Mouse (Mus musculus): ENCODE data around the gene Slc36a3. TPM values are rescaled to one million over a fixed set of nuclear protein-coding genes. Genes with fewer than 3 reads are reported as not detected.
A peak's percentile ranks its signal among the peaks of the same experiment; 100 is the strongest.
"Not testable (repeated sequence)": the region's sequence is repeated elsewhere in the genome, so short reads cannot be mapped to it uniquely, and the experiment has no call there.

Gene Slc36a3
- polyA plus RNA-seq, 1 experiment from 2014 or later, result not detected

DNA sequence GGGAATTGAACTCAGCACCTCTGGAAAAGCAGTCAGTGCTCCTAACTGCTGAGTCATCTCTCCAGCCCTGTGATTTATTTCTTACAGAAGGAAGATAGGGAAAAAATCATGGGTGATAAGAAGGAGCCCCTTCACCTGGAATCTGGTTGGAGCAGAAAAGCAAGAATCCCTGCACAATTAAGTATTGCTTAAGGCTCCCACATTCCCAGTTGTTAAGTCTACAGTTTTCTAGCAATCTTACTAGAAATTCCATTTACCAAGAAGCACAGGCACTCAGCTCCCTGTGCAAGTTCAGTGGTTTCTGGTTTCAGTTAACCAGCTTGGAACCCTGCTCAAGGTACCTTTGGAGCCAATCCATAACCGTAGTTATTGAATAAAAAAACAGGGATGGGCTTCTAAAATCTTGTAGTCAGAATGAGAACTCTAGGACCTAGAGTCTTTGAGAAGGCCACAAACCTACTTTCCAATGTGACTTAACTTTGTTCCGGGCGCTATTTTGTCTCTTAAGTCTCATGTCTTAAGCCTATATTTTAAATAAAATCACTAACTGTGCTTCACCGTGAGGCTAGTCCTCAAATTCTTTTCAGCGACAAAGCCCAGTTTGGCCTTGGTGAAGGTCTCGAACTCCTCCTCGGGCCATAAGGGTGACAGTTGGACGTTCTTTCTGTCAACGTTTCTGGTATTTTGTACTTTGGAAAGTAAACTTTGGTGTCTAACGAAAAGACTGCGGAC lies 54.6 kb downstream of the Slc36a3 start:
- no peaks in the 10 kb centered on the region for H3K9me3 ChIP-seq (replicated peaks; ENCODE audit: control insufficient read depth, low read length)
- no peaks in the 10 kb centered on the region for H3K36me3 ChIP-seq (ENCODE audit: control insufficient read depth, insufficient read depth)
- H3K27me3 ChIP-seq (ENCODE audit: control insufficient read depth, insufficient read depth, low read length), result no peaks in the 10 kb centered on the region
- H3K4me3 ChIP-seq (ENCODE audit: low read length), result peak overlapping the region; percentile 66
- H3K4me1 ChIP-seq (ENCODE audit: control insufficient read depth, insufficient read depth, low read length), result peaks cover 13% of the 10 kb centered on the region
- no peak for ATAC-seq (replicated peaks; ENCODE audit: extremely low read depth, insufficient read depth, low FRiP score)
- peak overlapping the region; percentile 81 for H3K27ac ChIP-seq (ENCODE audit: low read length)
- peak overlapping the region; percentile 63 for H3K9ac ChIP-seq (ENCODE audit: low read length)
- 28% methylated on average over 11 of the region's 11 CpGs for WGBS
- H3K4me2 ChIP-seq (ENCODE audit: low read depth, low read length), result peak overlapping the region; percentile 78

DNA sequence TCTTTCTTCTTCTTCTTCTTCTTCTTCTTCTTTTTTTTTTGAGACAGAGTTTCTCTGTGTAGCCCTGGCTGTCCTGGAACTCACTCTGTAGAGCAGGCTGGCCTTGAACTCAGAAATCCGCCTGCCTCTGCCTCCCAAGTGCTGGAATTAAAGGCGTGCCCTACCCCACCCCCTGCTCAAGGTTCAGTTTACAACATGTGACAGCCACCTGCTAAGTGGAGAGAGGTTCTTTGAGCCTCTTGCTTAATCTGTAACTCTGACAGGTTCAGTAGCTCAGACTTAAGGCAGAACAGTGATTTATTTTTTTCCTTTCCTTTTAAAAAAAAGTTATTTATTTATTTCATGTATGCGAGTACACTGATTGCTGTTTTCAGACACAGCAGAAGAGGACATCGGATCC lies 55.2 kb downstream of the Slc36a3 start:
- H3K4me2 ChIP-seq (ENCODE audit: low read depth, low read length); ATAC-seq (replicated peaks; ENCODE audit: extremely low read depth, insufficient read depth, low FRiP score); H3K27me3 ChIP-seq (ENCODE audit: control insufficient read depth, insufficient read depth, low read length); H3K9me3 ChIP-seq (replicated peaks; ENCODE audit: control insufficient read depth, low read length); H3K36me3 ChIP-seq (ENCODE audit: control insufficient read depth, insufficient read depth); H3K4me3 ChIP-seq (ENCODE audit: low read length); H3K27ac ChIP-seq (ENCODE audit: low read length); H3K9ac ChIP-seq (ENCODE audit: low read length): not testable (repeated sequence)
- WGBS, result 79% methylated on average over 4 of the region's 4 CpGs
- H3K4me1 ChIP-seq (ENCODE audit: control insufficient read depth, insufficient read depth, low read length), result peaks cover 13% of the 10 kb centered on the region

DNA sequence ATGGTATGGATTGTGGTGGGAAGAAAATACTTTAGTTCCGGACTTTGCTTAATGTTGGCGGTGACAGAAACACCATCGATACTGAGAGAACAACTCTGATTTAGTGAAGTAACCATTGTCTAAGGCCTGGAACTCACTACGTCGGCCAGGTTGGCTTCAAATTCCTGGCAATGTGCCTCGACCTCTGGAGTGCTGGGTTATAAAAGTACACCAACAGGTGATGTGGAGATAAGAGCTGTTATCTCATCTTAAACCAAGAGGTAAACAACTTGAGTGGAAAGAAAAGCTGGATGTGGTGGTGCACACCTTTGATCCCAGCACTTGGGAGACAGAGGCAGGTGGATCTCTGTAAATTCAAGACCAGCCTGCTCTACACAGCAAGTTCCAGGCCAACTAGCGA lies 58.4 kb downstream of the Slc36a3 start:
- H3K4me2 ChIP-seq (ENCODE audit: low read depth, low read length), result no peak overlapping the region
- no peak overlapping the region for H3K27ac ChIP-seq (ENCODE audit: low read length)
- no peaks in the 10 kb centered on the region for H3K9me3 ChIP-seq (replicated peaks; ENCODE audit: control insufficient read depth, low read length)
- H3K27me3 ChIP-seq (ENCODE audit: control insufficient read depth, insufficient read depth, low read length), result no peaks in the 10 kb centered on the region
- H3K36me3 ChIP-seq (ENCODE audit: control insufficient read depth, insufficient read depth), result no peaks in the 10 kb centered on the region
- no peak for ATAC-seq (replicated peaks; ENCODE audit: extremely low read depth, insufficient read depth, low FRiP score)
- no peak overlapping the region for H3K4me3 ChIP-seq (ENCODE audit: low read length)
- no peak overlapping the region for H3K9ac ChIP-seq (ENCODE audit: low read length)
- 83% methylated on average over 7 of the region's 7 CpGs for WGBS
- H3K4me1 ChIP-seq (ENCODE audit: control insufficient read depth, insufficient read depth, low read length), result peaks cover 5% of the 10 kb centered on the region; the same call in 1 of the 2 replicates

DNA sequence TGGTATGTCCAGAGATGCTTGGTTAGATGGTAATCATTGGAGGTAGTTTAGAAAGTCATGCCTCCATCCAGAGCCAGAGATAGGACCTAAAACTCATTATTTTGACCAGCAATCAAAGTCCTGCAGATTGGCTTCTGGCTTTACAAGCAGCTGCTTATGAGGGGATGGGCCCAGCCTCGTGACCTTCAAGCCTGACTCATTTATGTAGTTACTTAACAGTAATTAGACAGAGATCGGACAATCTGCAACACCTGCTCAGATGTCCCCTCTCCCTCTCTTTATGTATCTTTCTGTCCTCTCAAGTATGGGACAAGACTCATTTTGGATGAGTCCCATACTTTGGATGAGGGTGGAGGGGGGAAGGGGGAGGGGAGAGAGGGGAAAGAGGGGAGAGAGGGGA lies 61.6 kb downstream of the Slc36a3 start:
- H3K27ac ChIP-seq (ENCODE audit: low read length), result no peak overlapping the region
- WGBS, result 84% methylated on average over 2 of the region's 2 CpGs
- ATAC-seq (replicated peaks; ENCODE audit: extremely low read depth, insufficient read depth, low FRiP score), result no peak

DNA sequence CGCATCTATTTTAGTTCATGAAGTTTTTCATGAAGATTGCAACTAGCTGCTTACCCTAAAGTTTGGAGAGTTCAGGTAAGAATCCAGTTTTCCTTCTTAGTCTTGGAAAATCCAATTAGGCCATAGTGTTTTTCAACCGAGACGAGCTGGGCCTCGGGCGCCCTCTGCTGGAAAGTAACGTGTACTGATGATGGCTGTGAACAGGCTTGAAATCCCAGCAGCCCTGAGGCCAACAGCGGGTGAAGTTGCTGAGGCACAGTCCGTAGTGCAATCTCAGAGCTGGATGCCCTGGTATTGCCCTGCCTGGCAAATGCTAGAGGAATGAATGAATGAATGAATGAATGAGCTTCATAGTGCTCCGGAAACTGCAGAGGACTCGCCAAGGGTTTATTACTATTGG lies 64.5 kb downstream of the Slc36a3 start:
- no peak overlapping the region for H3K9ac ChIP-seq (ENCODE audit: low read length)
- no peak for ATAC-seq (replicated peaks; ENCODE audit: extremely low read depth, insufficient read depth, low FRiP score)

More for the DNA sequence above, 61.6 kb downstream of the Slc36a3 start:
- H3K36me3 ChIP-seq (ENCODE audit: control insufficient read depth, insufficient read depth), result no peaks in the 10 kb centered on the region
- no peaks in the 10 kb centered on the region for H3K27me3 ChIP-seq (ENCODE audit: control insufficient read depth, insufficient read depth, low read length)
- no peak overlapping the region for H3K9ac ChIP-seq (ENCODE audit: low read length)
- H3K4me3 ChIP-seq (ENCODE audit: low read length), result no peak overlapping the region
- no peak overlapping the region for H3K4me2 ChIP-seq (ENCODE audit: low read depth, low read length)
- H3K4me1 ChIP-seq (ENCODE audit: control insufficient read depth, insufficient read depth, low read length), result peaks cover 7% of the 10 kb centered on the region
- H3K9me3 ChIP-seq (replicated peaks; ENCODE audit: control insufficient read depth, low read length), result no peaks in the 10 kb centered on the region

DNA sequence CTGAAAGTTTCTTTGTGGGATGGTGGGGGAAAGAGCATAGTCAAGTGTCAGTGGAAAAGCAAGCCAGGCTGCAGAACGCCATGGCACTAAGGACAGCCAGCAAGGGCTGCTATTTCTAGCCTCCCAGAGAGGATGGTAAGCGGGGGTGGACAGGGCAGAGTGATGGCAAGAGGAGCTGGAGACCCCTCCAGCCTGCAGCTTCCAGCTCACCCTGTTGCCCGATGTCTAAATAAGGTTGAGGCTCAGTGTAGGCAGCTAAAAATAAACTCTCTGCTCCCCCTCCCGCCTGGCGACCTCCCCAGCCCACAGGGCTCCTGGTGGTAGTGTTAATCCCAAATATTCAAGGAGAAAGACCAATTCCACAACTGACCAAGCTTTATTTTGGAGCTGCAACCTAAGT lies 66.1 kb downstream of the Slc36a3 start:
- peaks cover 16% of the 10 kb centered on the region for H3K4me1 ChIP-seq (ENCODE audit: control insufficient read depth, insufficient read depth, low read length)
- 17% methylated on average over 5 of the region's 5 CpGs for WGBS
- H3K27ac ChIP-seq (ENCODE audit: low read length), result peak overlapping the region; percentile 96
- H3K4me3 ChIP-seq (ENCODE audit: low read length), result no peak overlapping the region
- no peaks in the 10 kb centered on the region; the same call in 1 of the 2 replicates for H3K36me3 ChIP-seq (ENCODE audit: control insufficient read depth, insufficient read depth)
- H3K4me2 ChIP-seq (ENCODE audit: low read depth, low read length), result no peak overlapping the region
- H3K27me3 ChIP-seq (ENCODE audit: control insufficient read depth, insufficient read depth, low read length), result no peaks in the 10 kb centered on the region
- peak overlapping the region; percentile 50 for H3K9ac ChIP-seq (ENCODE audit: low read length)
- H3K9me3 ChIP-seq (replicated peaks; ENCODE audit: control insufficient read depth, low read length), result 0 out of 2 replicates have a peak, but pooled peaks cover 2% of the 10 kb centered on the region
- peak; percentile 96 for ATAC-seq (replicated peaks; ENCODE audit: extremely low read depth, insufficient read depth, low FRiP score)

More for the DNA sequence above, 64.5 kb downstream of the Slc36a3 start:
- no peak overlapping the region for H3K27ac ChIP-seq (ENCODE audit: low read length)
- H3K4me1 ChIP-seq (ENCODE audit: control insufficient read depth, insufficient read depth, low read length), result peaks cover 16% of the 10 kb centered on the region
- no peak overlapping the region for H3K4me2 ChIP-seq (ENCODE audit: low read depth, low read length)
- 0 out of 2 replicates have a peak, but pooled peaks cover 2% of the 10 kb centered on the region for H3K9me3 ChIP-seq (replicated peaks; ENCODE audit: control insufficient read depth, low read length)
- no peak overlapping the region for H3K4me3 ChIP-seq (ENCODE audit: low read length)
- WGBS, result 5% methylated on average over 10 of the region's 10 CpGs
- no peaks in the 10 kb centered on the region for H3K27me3 ChIP-seq (ENCODE audit: control insufficient read depth, insufficient read depth, low read length)
- no peaks in the 10 kb centered on the region for H3K36me3 ChIP-seq (ENCODE audit: control insufficient read depth, insufficient read depth)

DNA sequence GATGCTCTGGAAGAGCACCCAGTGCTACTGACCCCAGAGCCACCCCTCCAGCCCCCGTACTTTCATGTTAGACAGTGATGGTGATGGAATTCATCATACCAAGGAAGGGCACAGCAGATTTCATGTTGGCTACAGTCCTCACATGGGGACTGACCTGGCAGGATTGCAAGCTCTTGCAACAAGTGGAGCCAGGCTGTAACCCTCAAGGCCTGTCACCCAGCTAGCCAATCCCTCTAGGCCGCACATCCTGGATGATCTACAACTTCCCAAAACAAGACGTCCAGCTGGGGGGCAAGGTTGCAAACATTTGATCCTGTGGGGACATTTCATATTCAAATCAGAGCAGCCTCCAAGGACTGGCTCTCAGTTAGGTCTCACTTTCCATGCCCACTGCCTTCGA lies 66.9 kb downstream of the Slc36a3 start:
- Histone ChIP-seq H3K27me3 (ENCODE audit: control insufficient read depth, insufficient read depth, low read length) (no peaks in the 10 kb centered on the region), H3K36me3 (ENCODE audit: control insufficient read depth, insufficient read depth) (no peaks in the 10 kb centered on the region; the same call in 1 of the 2 replicates), H3K27ac (ENCODE audit: low read length) (peak overlapping the region; percentile 96), H3K9ac (ENCODE audit: low read length) (peak overlapping the region; percentile 50), H3K9me3 (replicated peaks; ENCODE audit: control insufficient read depth, low read length) (peaks cover 2% of the 10 kb centered on the region; the same call in 1 of the 2 replicates), H3K4me2 (ENCODE audit: low read depth, low read length) (no peak overlapping the region), H3K4me1 (ENCODE audit: control insufficient read depth, insufficient read depth, low read length) (peaks cover 16% of the 10 kb centered on the region), H3K4me3 (ENCODE audit: low read length) (no peak overlapping the region)
- no peak for ATAC-seq (replicated peaks; ENCODE audit: extremely low read depth, insufficient read depth, low FRiP score)
- 51% methylated on average over 4 of the region's 4 CpGs for WGBS

DNA sequence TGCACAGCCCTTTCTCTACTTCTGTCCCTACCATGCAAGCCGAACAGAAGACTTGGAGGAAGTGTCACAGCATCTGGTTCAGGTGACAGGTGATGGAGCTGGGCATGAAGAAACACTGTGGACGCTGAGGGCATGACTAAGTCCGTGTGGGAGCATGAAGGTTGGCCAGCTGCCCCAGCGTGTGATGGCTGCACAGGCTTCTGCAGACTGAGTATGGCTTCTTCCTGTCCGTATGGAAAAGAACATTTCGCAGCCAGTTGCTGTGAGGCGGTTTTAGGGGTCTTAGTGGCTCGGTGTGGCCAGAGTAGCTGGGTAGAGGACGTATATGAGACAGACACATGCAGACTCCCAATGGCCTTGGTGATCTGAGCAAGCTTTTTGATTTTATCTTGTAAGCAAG lies 70.3 kb downstream of the Slc36a3 start:
- no peak overlapping the region for H3K4me2 ChIP-seq (ENCODE audit: low read depth, low read length)
- H3K9me3 ChIP-seq (replicated peaks; ENCODE audit: control insufficient read depth, low read length), result peaks cover 2% of the 10 kb centered on the region; the same call in 1 of the 2 replicates
- no peak overlapping the region for H3K9ac ChIP-seq (ENCODE audit: low read length)
- WGBS, result 86% methylated on average over 9 of the region's 9 CpGs
- no peak overlapping the region for H3K4me3 ChIP-seq (ENCODE audit: low read length)
- H3K27ac ChIP-seq (ENCODE audit: low read length), result no peak overlapping the region
- no peaks in the 10 kb centered on the region; the same call in 1 of the 2 replicates for H3K36me3 ChIP-seq (ENCODE audit: control insufficient read depth, insufficient read depth)
- no peak for ATAC-seq (replicated peaks; ENCODE audit: extremely low read depth, insufficient read depth, low FRiP score)
- peaks cover 37% of the 10 kb centered on the region for H3K4me1 ChIP-seq (ENCODE audit: control insufficient read depth, insufficient read depth, low read length)
- no peaks in the 10 kb centered on the region for H3K27me3 ChIP-seq (ENCODE audit: control insufficient read depth, insufficient read depth, low read length)

DNA sequence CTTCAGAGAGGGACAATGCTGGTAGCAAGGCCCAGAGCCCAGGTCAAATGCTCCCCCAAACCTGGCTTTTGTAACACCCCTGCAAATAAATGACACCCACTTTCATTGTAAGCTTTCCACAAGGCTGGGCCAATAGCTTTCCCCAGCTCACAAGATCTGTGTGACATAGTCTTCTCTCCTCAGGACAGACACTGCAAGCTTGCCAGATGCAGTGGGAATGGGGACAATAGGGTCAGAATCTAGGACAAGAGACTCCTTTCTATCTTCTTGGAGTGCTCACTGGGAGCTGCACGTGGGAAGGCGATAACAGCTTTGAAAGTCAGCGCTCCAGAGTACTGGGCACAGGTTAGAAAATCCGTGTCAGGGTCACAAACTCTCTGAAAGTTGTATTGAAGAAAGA lies 72.3 kb downstream of the Slc36a3 start:
- Histone ChIP-seq H3K27me3 (ENCODE audit: control insufficient read depth, insufficient read depth, low read length) (no peaks in the 10 kb centered on the region), H3K4me2 (ENCODE audit: low read depth, low read length) (no peak overlapping the region), H3K9ac (ENCODE audit: low read length) (peak overlapping the region; percentile 80; the same call in 1 of the 2 replicates), H3K4me1 (ENCODE audit: control insufficient read depth, insufficient read depth, low read length) (peaks cover 36% of the 10 kb centered on the region), H3K9me3 (replicated peaks; ENCODE audit: control insufficient read depth, low read length) (peaks cover 2% of the 10 kb centered on the region; the same call in 1 of the 2 replicates), H3K4me3 (ENCODE audit: low read length) (no peak overlapping the region), H3K27ac (ENCODE audit: low read length) (peak overlapping the region; percentile 94), H3K36me3 (ENCODE audit: control insufficient read depth, insufficient read depth) (no peaks in the 10 kb centered on the region; the same call in 1 of the 2 replicates)
- no peak for ATAC-seq (replicated peaks; ENCODE audit: extremely low read depth, insufficient read depth, low FRiP score)
- 66% methylated on average over 4 of the region's 4 CpGs for WGBS
